Mouse (Mus musculus) heart, embryonic 10.5 days (tissue): ENCODE data around the gene Best1. TPM values are rescaled to one million over a fixed set of nuclear protein-coding genes. Genes with fewer than 3 reads are reported as not detected.

ENCODE experiments used
- DNase-seq: peaks from one replicate; pipeline ENCODE4 v3.0.0-alpha.2; 2017; ENCODE audit warnings: low spot score
- H3K27ac ChIP-seq: fragments of 300-500 bp; sonication (generic); 2 replicates; pipeline ENCODE4 v1.5.1; 2016; ENCODE audit warnings: mild to moderate bottlenecking
- H3K27me3 ChIP-seq: fragments of 300-500 bp; sonication (generic); 2 replicates; pipeline ENCODE4 v1.6.1; 2016; ENCODE audit warnings: mild to moderate bottlenecking; ENCODE audit not compliant: poor library complexity, insufficient read depth, severe bottlenecking
- H3K36me3 ChIP-seq: fragments of 300-500 bp; sonication (generic); 2 replicates; pipeline ENCODE4 v1.6.1; 2016; ENCODE audit warnings: mild to moderate bottlenecking, moderate library complexity
- H3K4me1 ChIP-seq: fragments of 300-500 bp; sonication (generic); 2 replicates; pipeline ENCODE4 v1.6.1; 2016; ENCODE audit warnings: mild to moderate bottlenecking
- H3K4me3 ChIP-seq: fragments of 300-500 bp; sonication (generic); 2 replicates; pipeline ENCODE4 v1.5.1; 2016; ENCODE audit warnings: mild to moderate bottlenecking, moderate library complexity
- H3K9me3 ChIP-seq: fragments of 300-500 bp; sonication (generic); 2 replicates; pipeline ENCODE4 v1.6.1; 2016; ENCODE audit warnings: mild to moderate bottlenecking, moderate library complexity
- WGBS: fragments of 180-500 bp; shearing (Covaris S2); methylation state at CpG from one replicate; pipeline ENCODE4 v1.1.7; 2016; 5-methylcytosine and 5-hydroxymethylcytosine counted together
- polyA plus RNA-seq: library from polyadenylated mRNA; unstranded; fragments of >200 nt; fragmentation: Nextera tagmentation; extraction: Ambion mirVana; gene quantifications from 2 replicates; pipeline ENCODE4 v1.2.1, GENCODE M21; 2016

Best1 gene
- polyA plus RNA-seq, 1 experiment from 2014 or later, result 0.95 TPM

DNA sequence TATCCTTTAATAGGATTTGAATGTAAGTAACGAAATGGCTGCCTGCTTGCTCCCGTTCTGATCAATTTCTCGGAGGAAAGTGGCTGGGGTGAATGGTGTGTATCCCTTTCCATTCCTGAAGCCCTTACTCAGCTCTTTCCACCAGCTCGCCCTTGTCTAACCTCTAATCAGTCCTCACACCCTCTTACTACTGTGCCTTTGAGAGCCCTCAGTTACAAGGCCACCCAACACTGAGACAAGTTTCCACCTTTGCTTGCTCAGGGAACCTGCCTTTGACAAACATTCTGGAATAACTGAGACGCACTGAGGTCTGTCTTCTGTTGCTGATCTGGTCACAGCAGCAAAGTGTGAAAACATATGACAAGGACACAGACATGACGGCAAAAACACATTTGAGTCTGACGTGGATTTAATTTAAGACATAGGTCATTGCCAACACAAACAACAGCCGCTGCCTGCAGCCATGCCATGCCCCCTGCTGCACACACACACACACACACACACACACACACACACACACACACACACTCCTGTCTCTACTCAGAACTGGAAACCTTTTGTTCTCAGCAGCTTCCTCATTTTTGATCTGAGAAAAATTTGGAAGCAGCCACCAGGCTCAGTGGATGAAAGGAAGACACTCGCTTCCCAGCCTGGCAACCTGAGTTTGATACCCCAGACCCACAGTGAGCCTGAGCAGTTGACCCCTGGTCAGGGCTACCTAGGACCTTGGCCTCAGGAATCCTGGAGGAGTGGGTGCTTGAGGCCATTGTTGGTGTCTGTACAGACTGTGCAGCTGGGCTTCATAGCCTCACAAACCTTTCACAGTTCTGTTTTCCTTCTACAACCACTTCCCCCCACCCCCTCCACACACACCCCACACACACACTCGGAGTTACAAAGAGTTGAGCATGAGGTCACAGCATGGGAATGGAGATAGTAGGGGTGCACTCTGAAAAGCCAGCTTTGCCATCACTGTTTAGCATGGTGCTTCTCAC lies 58.6 kb downstream of the Best1 start:
- Histone ChIP-seq H3K9me3 (no peaks in the 10 kb centered on the region), H3K4me1 (peaks cover 40% of the 10 kb centered on the region), H3K27ac (peak overlapping the region; percentile 77), H3K4me3 (no peak overlapping the region), H3K27me3 (no peaks in the 10 kb centered on the region), H3K36me3 (no peaks in the 10 kb centered on the region)
- 48% methylated on average over 10 of the region's 10 CpGs for WGBS
- no peak for DNase-seq

- Histone ChIP-seq H3K27ac (0 out of 2 replicates have a peak overlapping the region, but pooled peaks have one; percentile 13), H3K9me3 (no peaks in the 10 kb centered on the region), H3K4me3 (no peak overlapping the region), H3K27me3 (no peaks in the 10 kb centered on the region), H3K36me3 (no peaks in the 10 kb centered on the region), H3K4me1 (peaks cover 40% of the 10 kb centered on the region)
- WGBS, result 52% methylated on average over 1 of the region's 1 CpGs
- no peak for DNase-seq
Observed at GRCm38 (mm10) chr19:9941809-9942208, 59.6 kb downstream of the Best1 start.

GRCm38 (mm10) chr19:9940903-9941302 lies 60.5 kb downstream of the Best1 start:
- H3K27me3 ChIP-seq, result no peaks in the 10 kb centered on the region
- no peaks in the 10 kb centered on the region for H3K36me3 ChIP-seq
- 47% methylated on average over 4 of the region's 4 CpGs for WGBS
- no peak overlapping the region for H3K4me3 ChIP-seq
- H3K4me1 ChIP-seq, result peaks cover 36% of the 10 kb centered on the region
- DNase-seq, result no peak
- no peaks in the 10 kb centered on the region for H3K9me3 ChIP-seq
- H3K27ac ChIP-seq, result no peak overlapping the region

DNA sequence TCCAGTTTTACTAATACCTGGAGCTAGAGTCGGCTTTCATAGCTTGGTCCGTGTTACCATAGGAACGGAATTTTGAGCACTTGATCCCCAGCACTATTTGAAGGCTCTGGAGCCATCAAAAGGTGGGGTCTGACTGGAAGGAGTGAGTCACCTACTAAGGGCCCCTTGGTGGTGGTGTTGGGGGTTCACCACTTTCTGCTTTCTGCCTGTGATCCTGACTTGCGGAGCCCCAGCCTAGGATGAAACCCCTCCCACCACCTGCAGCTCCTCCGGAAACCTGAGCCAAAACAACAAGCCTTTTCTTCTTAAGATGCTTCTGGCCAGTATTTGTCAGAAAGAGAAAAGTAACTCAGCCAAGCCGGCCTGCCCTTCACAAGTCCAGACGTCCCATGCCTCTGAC lies 61.6 kb downstream of the Best1 start:
- DNase-seq, result no peak
- no peaks in the 10 kb centered on the region for H3K27me3 ChIP-seq
- no peak overlapping the region for H3K27ac ChIP-seq
- H3K9me3 ChIP-seq, result no peaks in the 10 kb centered on the region
- no peaks in the 10 kb centered on the region for H3K36me3 ChIP-seq
- peaks cover 36% of the 10 kb centered on the region for H3K4me1 ChIP-seq
- H3K4me3 ChIP-seq, result no peak overlapping the region
- WGBS, result 63% methylated on average over 7 of the region's 7 CpGs

- no peaks in the 10 kb centered on the region for H3K36me3 ChIP-seq
- no peaks in the 10 kb centered on the region for H3K27me3 ChIP-seq
- H3K27ac ChIP-seq, result peak overlapping the region; percentile 13; the same call in 1 of the 2 replicates
- peaks cover 36% of the 10 kb centered on the region for H3K4me1 ChIP-seq
- no peaks in the 10 kb centered on the region for H3K9me3 ChIP-seq
- H3K4me3 ChIP-seq, result no peak overlapping the region
- 59% methylated on average over 13 of the region's 13 CpGs for WGBS
- DNase-seq, result no peak
Observed at GRCm38 (mm10) chr19:9938824-9939303, 62.6 kb downstream of the Best1 start.

- Histone ChIP-seq H3K4me3 (no peak overlapping the region), H3K27me3 (no peaks in the 10 kb centered on the region), H3K27ac (peak overlapping the region; percentile 13; the same call in 1 of the 2 replicates), H3K36me3 (no peaks in the 10 kb centered on the region), H3K4me1 (peaks cover 33% of the 10 kb centered on the region), H3K9me3 (no peaks in the 10 kb centered on the region)
- 73% methylated on average over 6 of the region's 6 CpGs for WGBS
- no peak for DNase-seq
Observed at GRCm38 (mm10) chr19:9938156-9938823, 63.1 kb downstream of the Best1 start.

DNA sequence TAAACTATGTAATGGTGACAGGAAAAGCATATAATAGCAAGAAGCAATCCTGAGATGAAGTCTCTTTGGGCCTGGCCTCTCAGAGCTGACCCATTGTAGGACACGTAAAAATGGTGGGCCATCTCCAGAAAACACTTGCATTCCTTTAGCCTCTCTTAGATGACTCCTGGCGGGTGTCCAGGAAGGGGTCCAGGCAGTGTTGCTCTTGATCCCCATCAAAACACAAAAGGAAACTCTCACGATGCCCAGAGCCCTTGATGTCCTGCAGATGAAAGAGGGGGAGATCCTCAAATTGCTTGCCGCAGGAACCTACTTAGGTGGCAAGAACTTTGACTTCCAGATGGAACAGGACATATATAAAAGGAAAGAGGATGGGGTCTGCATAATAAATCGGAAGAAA lies 64.0 kb downstream of the Best1 start:
- Histone ChIP-seq H3K4me1 (peaks cover 24% of the 10 kb centered on the region), H3K9me3 (no peaks in the 10 kb centered on the region), H3K27me3 (no peaks in the 10 kb centered on the region), H3K36me3 (no peaks in the 10 kb centered on the region), H3K27ac (no peak overlapping the region), H3K4me3 (no peak overlapping the region)
- 63% methylated on average over 5 of the region's 5 CpGs for WGBS
- DNase-seq, result no peak

- Histone ChIP-seq H3K27ac (no peak overlapping the region), H3K27me3 (no peaks in the 10 kb centered on the region), H3K9me3 (no peaks in the 10 kb centered on the region), H3K36me3 (no peaks in the 10 kb centered on the region), H3K4me1 (peaks cover 16% of the 10 kb centered on the region), H3K4me3 (no peak overlapping the region)
- WGBS, result 68% methylated on average over 5 of the region's 5 CpGs
- DNase-seq, result no peak
Observed at GRCm38 (mm10) chr19:9936579-9936978, 64.9 kb downstream of the Best1 start.

Other genes with a start within 250 kb of the Best1 start
- gene Scgb2a2, start 154.1 kb downstream of the Best1 start, polyA plus RNA-seq, result not detected in 2 replicates
- gene Incenp, start 102.1 kb downstream of the Best1 start, polyA plus RNA-seq, result 93.8 and 122 TPM in 2 replicates
- 1,706 and 1,823 TPM in 2 replicates for gene Fth1, start 21.0 kb downstream of the Best1 start, polyA plus RNA-seq
- 51.5 and 57.6 TPM in 2 replicates for gene Rab3il1, start within 50 bp of the Best1 start, polyA plus RNA-seq
- 16.5 and 19.0 TPM in 2 replicates for gene Fads3, start 39.9 kb upstream of the Best1 start, polyA plus RNA-seq
- gene Fads2, start 100.1 kb upstream of the Best1 start, polyA plus RNA-seq, result 72.7 and 87.6 TPM in 2 replicates
- 76.6 and 89.6 TPM in 2 replicates for gene Fads1, start 181.3 kb upstream of the Best1 start, polyA plus RNA-seq
- gene Tmem258, start 202.4 kb upstream of the Best1 start, polyA plus RNA-seq, result 384 and 400 TPM in 2 replicates
- gene Fen1, start 202.5 kb upstream of the Best1 start, polyA plus RNA-seq, result 96.5 and 128 TPM in 2 replicates
- gene Myrf, start 239.1 kb upstream of the Best1 start, polyA plus RNA-seq, result 17.4 and 30.6 TPM in 2 replicates